In genomic region chr8:106075161-106075862, GRCm38 (mm10) we compare ENCODE assay signal across 9 mouse cellular contexts. TPM values are rescaled to one million over a fixed set of nuclear protein-coding genes. Genes with fewer than 3 reads are reported as not detected.
A peak's percentile ranks its signal among the peaks of the same experiment; 100 is the strongest.
DNase-seq lines count a peak whose midpoint lies in the region; ATAC-seq and TF ChIP-seq lines count a peak whose summit lies in the region.
"Had no signal": no experiment of that assay in that cellular context is flagged by ENCODE, and none has a peak within 500 bp of the region (broad histone marks: within the 10 kb centered on the region; RNA-seq: fewer than 3 reads in every experiment).

No protein-coding gene starts in this region.

- H3K4me3 ChIP-seq in liver, postnatal 0 days (ENCODE audit: low read depth, low read length): no peak overlapping the region
- no peak overlapping the region for H3K4me3 ChIP-seq in liver, embryonic 12.5 days
- H3K4me3 ChIP-seq in hindbrain, embryonic 14.5 days (replicated peaks; ENCODE audit: low read length): no peak overlapping the region
- H3K4me3 ChIP-seq: embryonic facial prominence, embryonic 13.5 days had no signal

- TF ChIP-seq EP300 in liver, postnatal 0 days (IDR thresholded peaks at IDR 0.05; ENCODE audit: low read depth): no peak

- peaks cover 10% of the 10 kb centered on the region; the same call in 1 of the 2 replicates for H3K4me1 ChIP-seq in liver, postnatal 0 days (ENCODE audit: insufficient read depth)
- peaks cover 15% of the 10 kb centered on the region for H3K4me1 ChIP-seq in liver, embryonic 12.5 days
- H3K4me1 ChIP-seq in hindbrain, embryonic 14.5 days (replicated peaks; ENCODE audit: control insufficient read depth, insufficient read depth, low read length): no peaks in the 10 kb centered on the region
- H3K4me1 ChIP-seq: embryonic facial prominence, embryonic 13.5 days had no signal

- ATAC-seq in liver, postnatal 0 days: peak; percentile 68
- ATAC-seq in liver, embryonic 12.5 days: no peak
- no peak for ATAC-seq in granulocyte monocyte progenitor cell, adult 5-6 weeks (replicated peaks; ENCODE audit: poor library complexity, severe bottlenecking)
- ATAC-seq in hindbrain, embryonic 14.5 days (ENCODE audit: low FRiP score): no peak

- H3K9me3 ChIP-seq in liver, postnatal 0 days (ENCODE audit: low read length): no peaks in the 10 kb centered on the region
- no peaks in the 10 kb centered on the region; the same call in 1 of the 2 replicates for H3K9me3 ChIP-seq in liver, embryonic 12.5 days (replicated peaks)
- no peaks in the 10 kb centered on the region for H3K9me3 ChIP-seq in hindbrain, embryonic 14.5 days (ENCODE audit: control insufficient read depth, low read length)
- H3K9me3 ChIP-seq: embryonic facial prominence, embryonic 13.5 days had no signal

- no peak overlapping the region for H3K9ac ChIP-seq in liver, postnatal 0 days (replicated peaks)
- H3K9ac ChIP-seq in liver, embryonic 12.5 days: no peak overlapping the region
- H3K9ac ChIP-seq in hindbrain, embryonic 14.5 days: no peak overlapping the region
- H3K9ac ChIP-seq: embryonic facial prominence, embryonic 13.5 days had no signal

- H3K27ac ChIP-seq in liver, postnatal 0 days (ENCODE audit: low read depth): peak overlapping the region; percentile 84
- H3K27ac ChIP-seq in liver, embryonic 12.5 days: no peak overlapping the region
- H3K27ac ChIP-seq in hindbrain, embryonic 14.5 days: no peak overlapping the region
- H3K27ac ChIP-seq: embryonic facial prominence, embryonic 13.5 days had no signal

- no peaks in the 10 kb centered on the region for H3K27me3 ChIP-seq in liver, postnatal 0 days (ENCODE audit: insufficient read depth, low read length)
- no peaks in the 10 kb centered on the region for H3K27me3 ChIP-seq in liver, embryonic 12.5 days (replicated peaks)
- H3K27me3 ChIP-seq in hindbrain, embryonic 14.5 days (ENCODE audit: control insufficient read depth, insufficient read depth, low read length): no peaks in the 10 kb centered on the region
- H3K27me3 ChIP-seq: embryonic facial prominence, embryonic 13.5 days had no signal

- peaks cover 8% of the 10 kb centered on the region for H3K36me3 ChIP-seq in liver, postnatal 0 days (replicated peaks; ENCODE audit: insufficient read depth, low read length)
- H3K36me3 ChIP-seq in liver, embryonic 12.5 days: peaks cover 24% of the 10 kb centered on the region
- H3K36me3 ChIP-seq in hindbrain, embryonic 14.5 days (replicated peaks; ENCODE audit: control insufficient read depth, insufficient read depth): no peaks in the 10 kb centered on the region

- 67% methylated on average over 9 of the region's 9 CpGs for WGBS in liver, postnatal 0 days (ENCODE audit: insufficient replicate concordance)
- WGBS in liver, embryonic 12.5 days (ENCODE audit: insufficient replicate concordance): 71% methylated on average over 9 of the region's 9 CpGs
- WGBS in hindbrain, embryonic 14.5 days: 79% methylated on average over 9 of the region's 9 CpGs

- peak; percentile 85 to 90 for DNase-seq in adrenal gland, adult (ENCODE audit: inconsistent age in 2 of 2, low spot score in 1 of 2)
- no peak for DNase-seq in adrenal gland, postnatal 4 days (ENCODE audit: low spot score in 2 of 2)
- DNase-seq in liver, postnatal 0 days: peak; percentile 34
- peak; percentile 83 to 86 for DNase-seq in adrenal gland, postnatal 36 days
- peak; percentile 19 to 39 for DNase-seq in layer of hippocampus, postnatal 10 days (ENCODE audit: low spot score in 2 of 2)
- no peak for DNase-seq in hindbrain, embryonic 14.5 days (ENCODE audit: low spot score)

- H3K4me2 ChIP-seq in liver, postnatal 0 days (ENCODE audit: low read depth, low read length): no peak overlapping the region
- H3K4me2 ChIP-seq in liver, embryonic 12.5 days: no peak overlapping the region
- H3K4me2 ChIP-seq in hindbrain, embryonic 14.5 days (replicated peaks): no peak overlapping the region
- H3K4me2 ChIP-seq: embryonic facial prominence, embryonic 13.5 days had no signal

- TF ChIP-seq CTCF in liver, postnatal 0 days (IDR thresholded peaks at IDR 0.05; ENCODE audit: low read depth): peak; percentile 54

RNA-seq across cellular contexts. Expression of gene Nfatc3, which starts 16.7 kb away (rescaled TPM):
- total RNA-seq in adrenal gland, postnatal 4 days (2021): 10 to 100 TPM; 52.0 to 52.7 TPM
- 2.3 TPM in 2 replicates for polyA plus RNA-seq in liver, postnatal 0 days (2015; fragmentation: Nextera tagmentation; extraction: Ambion mirVana)
- polyA plus RNA-seq in liver, embryonic 12.5 days (2016; fragmentation: Nextera tagmentation; extraction: Ambion mirVana): 5.0 and 5.8 TPM in 2 replicates
- 10 to 100 TPM; 37.3 to 48.0 TPM for total RNA-seq in adrenal gland, postnatal 36 days (2021)
- total RNA-seq in layer of hippocampus, postnatal 10 days (2021): 1 to 10 TPM; 9.9 TPM
- 74.1 and 86.3 TPM in 2 replicates for total RNA-seq in granulocyte monocyte progenitor cell, adult 5-6 weeks (2014; fragmentation: Nextera tagmentation)
- total RNA-seq in granulocyte monocyte progenitor cell, adult 5-6 weeks (2017): 31.7 and 32.7 TPM in 2 replicates
- 2.5 and 2.6 TPM in 2 replicates for polyA plus RNA-seq in hindbrain, embryonic 14.5 days (2014; fragmentation: Nextera tagmentation; extraction: Ambion mirVana)

Comparison
In these comparisons a context has a peak if more than half of its experiments do, and no peak if none do; other contexts are left out.
1. DNase-seq: peak in adrenal gland, adult (2 of 2), liver, postnatal 0 days (single experiment), adrenal gland, postnatal 36 days (2 of 2) and layer of hippocampus, postnatal 10 days (2 of 2); none in adrenal gland, postnatal 4 days (0 of 2) and hindbrain, embryonic 14.5 days (single experiment).